Mouse (Mus musculus): ENCODE measurements at regions not wholly inside any gene's neighbourhood (a gene's known extent, or its start where the extent isn't known, plus 50 kb on each side); places are given as distances from the start of the nearest gene placed in this dataset.
A peak's percentile ranks its signal among the peaks of the same experiment; 100 is the strongest.

GRCm38 (mm10) chr3:144137483-144137882 is 67.5 kb downstream of the Lmo4 start:
- no peak for DNase-seq (ENCODE audit: extremely low spot score in 1 of 2, low spot score in 1 of 2)

- no peak for DNase-seq (ENCODE audit: extremely low spot score in 1 of 2, low spot score in 1 of 2)
Observed at GRCm38 (mm10) chr3:144136432-144136831, 68.6 kb downstream of the Lmo4 start.

DNA sequence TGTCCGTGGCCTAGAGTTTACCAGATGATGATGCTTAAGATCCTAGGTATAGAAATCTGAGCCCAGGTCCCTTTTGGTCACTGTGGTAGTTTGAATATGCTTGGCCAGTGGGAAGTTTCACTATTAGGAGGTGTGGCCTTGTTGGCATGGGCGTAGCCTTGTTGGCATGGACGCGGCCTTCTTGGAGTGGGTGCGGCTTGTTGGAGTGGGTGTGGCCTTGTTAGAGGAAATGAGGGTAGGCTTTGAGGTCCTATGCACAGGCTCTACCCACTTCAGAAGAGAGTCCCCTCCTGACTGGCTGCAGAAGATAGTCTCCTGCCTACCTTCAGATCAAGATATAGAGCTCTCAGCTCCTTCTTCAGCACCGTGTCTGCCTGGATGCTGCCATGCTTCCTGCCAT is 69.4 kb downstream of the Lmo4 start:
- no peak for DNase-seq (ENCODE audit: extremely low spot score in 1 of 2, low spot score in 1 of 2)

DNA sequence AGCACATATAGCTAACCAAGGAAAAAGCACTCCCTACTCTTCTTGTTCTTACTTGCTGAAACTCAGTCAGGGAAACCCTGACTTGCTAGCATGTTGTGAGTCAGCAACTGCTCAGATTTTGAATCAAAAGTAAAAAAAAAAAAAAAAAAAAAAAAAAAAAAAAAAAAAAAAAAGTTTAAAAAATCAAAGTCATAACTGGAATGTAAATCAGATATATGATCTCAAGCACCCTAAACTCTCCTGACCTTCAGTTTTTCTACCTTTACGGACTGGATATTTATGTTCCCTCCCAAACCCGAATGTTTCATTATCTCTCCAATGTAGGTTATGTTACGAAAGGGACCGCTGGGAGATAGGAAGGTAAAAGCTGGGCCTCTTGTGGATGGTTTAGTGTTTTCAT is 77.0 kb downstream of the Lmo4 start:
- DNase-seq (ENCODE audit: extremely low spot score in 1 of 2, low spot score in 1 of 2) = no peak

DNA sequence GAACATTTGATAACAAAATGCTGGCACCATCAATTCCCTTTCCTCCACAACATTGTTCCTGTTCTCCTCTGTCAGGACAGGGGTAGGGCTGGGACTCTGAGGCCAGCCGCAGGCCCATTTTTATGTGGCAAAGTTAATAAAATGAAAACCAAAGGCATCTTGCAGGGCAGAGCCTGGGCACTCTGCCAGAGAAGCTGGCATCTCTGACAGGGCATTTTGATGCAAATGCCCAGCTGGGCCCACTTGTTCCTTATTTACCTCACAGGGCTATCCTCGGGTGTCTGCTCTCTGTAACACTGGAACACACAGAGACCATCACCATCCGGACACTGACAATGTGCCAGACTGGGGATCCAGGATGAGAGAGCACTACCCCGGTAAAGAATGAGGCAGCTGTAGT is 80.7 kb downstream of the Lmo4 start:
- no peak for DNase-seq (ENCODE audit: extremely low spot score in 1 of 2, low spot score in 1 of 2)

DNA sequence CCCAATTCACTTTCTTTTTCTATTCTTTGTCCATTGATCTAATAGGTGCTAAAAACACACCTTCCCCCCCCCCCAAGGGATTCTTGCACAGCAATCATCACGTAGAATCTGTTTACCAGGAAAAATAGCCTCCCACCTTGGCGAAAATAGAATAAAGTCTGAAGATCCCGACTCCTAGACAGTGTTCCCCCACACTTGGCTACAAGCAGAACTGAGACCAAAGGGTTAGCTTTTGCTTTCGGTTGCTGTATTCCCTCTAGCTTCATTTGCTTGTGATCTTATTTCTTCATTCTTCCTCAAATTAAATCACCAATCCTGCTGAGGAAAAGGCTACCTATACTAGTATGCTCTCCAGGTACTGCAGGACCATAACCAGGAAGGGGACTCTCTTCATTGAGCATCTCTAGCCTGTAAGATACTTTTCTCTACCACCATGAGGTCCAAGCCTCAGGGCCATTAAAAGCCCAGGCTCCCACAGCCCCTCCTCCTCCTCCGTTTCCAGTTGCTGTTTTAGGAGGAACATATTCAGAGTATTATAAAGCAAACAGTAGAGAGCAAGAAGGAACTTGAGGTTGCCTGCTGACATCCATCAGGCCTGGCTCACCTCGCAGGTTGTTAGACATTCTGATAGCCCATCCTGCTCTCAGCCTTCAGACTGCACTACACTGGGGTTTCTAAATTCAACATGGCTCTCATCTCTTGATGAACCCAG is 81.5 kb downstream of the Lmo4 start:
- no peak for DNase-seq (ENCODE audit: extremely low spot score in 1 of 2, low spot score in 1 of 2)

DNA sequence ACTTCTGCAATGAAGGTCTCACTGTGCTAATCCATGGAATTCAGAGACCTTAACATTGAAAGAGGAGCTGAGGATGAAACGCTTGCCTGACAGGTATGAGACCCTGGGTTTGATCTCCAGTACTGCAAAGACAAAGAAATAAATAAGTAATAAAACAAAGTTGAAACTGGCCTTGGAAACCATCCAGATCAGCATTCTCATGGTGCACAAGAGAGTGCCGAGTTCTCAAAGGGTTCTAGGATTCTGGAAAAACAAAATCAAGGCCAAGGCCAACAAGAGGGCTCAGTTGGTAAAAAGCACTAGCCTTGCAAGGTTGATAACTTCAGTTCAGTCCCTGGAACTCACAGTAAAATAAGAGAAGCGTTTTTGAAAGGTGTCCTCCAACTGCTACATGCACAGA is 85.9 kb downstream of the Lmo4 start:
- no peak for DNase-seq (ENCODE audit: extremely low spot score in 1 of 2, low spot score in 1 of 2)

GRCm38 (mm10) chr3:144113672-144114645 is 91.1 kb downstream of the Lmo4 start:
- no peak for DNase-seq (ENCODE audit: extremely low spot score in 1 of 2, low spot score in 1 of 2)

- no peak for DNase-seq (ENCODE audit: extremely low spot score in 1 of 2, low spot score in 1 of 2)
Observed at GRCm38 (mm10) chr3:144110331-144111080, 94.5 kb downstream of the Lmo4 start.

DNA sequence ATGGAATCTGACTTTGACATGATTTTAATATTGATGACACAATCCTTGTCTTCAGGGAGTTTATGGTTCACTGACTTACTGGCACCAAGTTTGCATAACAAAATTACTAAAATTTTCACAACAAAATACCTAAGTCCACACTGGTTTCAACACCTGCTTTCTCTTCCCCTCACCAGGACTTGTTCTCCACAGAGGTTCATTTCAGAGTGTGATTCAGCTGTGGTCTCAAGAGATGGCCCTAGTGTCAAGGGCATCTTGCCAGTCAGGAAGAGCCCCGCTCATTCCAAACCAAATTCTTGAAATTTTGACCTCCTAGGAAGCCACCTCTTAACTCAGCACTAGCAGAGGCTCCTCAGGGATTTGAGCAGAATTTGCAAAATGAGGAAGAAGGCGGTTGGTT is 95.3 kb downstream of the Lmo4 start:
- DNase-seq (ENCODE audit: extremely low spot score in 1 of 2, low spot score in 1 of 2) = no peak

GRCm38 (mm10) chr3:144108310-144108709 is 96.7 kb downstream of the Lmo4 start:
- DNase-seq (ENCODE audit: extremely low spot score in 1 of 2, low spot score in 1 of 2) = no peak

- DNase-seq (ENCODE audit: extremely low spot score in 1 of 2, low spot score in 1 of 2) = peak; percentile 3 to 49
Observed at GRCm38 (mm10) chr3:144107664-144108063, 97.4 kb downstream of the Lmo4 start.

DNA sequence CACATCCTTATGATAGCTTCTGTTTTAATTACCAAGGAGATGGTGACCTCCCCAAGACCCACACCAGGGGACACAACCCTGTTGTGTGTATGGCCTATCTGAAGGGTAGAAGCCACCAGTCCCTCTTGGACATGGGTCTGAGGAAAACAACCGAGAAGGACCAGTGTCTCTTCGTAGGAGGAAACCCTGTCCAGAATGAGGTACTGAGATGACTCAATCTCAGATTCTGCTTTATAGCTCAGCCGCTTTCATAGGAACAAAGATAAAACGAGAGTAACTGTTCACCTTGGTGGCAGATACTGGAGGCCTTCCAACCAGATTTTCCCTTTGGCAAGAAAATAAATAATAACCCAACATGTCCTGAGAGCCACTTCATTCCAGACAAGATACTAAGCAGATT is 100.7 kb downstream of the Lmo4 start:
- no peak for DNase-seq (ENCODE audit: extremely low spot score in 1 of 2, low spot score in 1 of 2)

- DNase-seq (ENCODE audit: extremely low spot score in 1 of 2, low spot score in 1 of 2) = no peak
Observed at GRCm38 (mm10) chr3:144099444-144099843, 105.6 kb downstream of the Lmo4 start.

GRCm38 (mm10) chr3:144098762-144099161 is 106.3 kb downstream of the Lmo4 start:
- DNase-seq (ENCODE audit: extremely low spot score in 1 of 2, low spot score in 1 of 2) = no peak

DNA sequence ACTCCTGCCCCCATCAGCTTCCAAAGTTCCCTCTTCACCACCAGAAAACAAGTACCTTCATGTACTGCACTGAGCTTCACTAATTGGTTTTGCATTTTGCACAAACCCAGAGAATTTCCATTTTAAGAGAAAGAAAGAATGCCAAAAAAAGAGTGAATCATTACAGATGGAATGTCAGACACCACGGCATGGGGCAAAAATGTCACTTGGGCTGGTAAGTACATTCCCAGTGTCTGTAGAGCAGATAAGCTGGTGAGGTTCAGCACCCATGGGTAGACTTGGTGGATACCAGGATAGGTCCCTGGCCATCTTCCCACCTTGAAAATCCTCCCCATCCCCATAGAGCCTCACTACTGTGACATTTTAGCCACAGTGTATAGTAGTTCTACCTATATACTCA is 113.8 kb downstream of the Lmo4 start:
- DNase-seq (ENCODE audit: extremely low spot score in 1 of 2, low spot score in 1 of 2) = no peak

GRCm38 (mm10) chr3:144089790-144090256 is 115.2 kb downstream of the Lmo4 start:
- no peak for DNase-seq (ENCODE audit: extremely low spot score in 1 of 2, low spot score in 1 of 2)

GRCm38 (mm10) chr3:144088261-144088884 is 116.6 kb downstream of the Lmo4 start:
- no peak for DNase-seq (ENCODE audit: extremely low spot score in 1 of 2, low spot score in 1 of 2)

DNA sequence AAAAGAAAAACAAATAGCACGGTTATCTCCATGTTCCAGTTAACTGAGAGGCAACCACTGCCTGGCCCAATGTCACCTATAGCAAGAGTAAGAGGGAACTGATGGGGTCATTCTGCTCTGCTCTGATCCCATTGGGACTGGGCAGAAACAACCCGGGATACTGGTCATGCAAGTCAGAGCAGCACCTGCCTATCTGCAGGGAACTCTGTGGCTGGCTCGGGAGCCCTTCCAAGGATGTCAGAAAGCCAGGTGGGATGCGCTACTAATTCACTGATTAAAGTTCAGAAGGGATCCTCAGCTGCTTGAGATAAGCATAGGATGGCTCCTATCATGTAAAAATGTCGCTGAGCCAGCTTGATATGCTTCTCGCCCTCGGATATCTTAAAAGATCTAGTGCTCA is 117.2 kb downstream of the Lmo4 start:
- no peak for DNase-seq (ENCODE audit: extremely low spot score in 1 of 2, low spot score in 1 of 2)

DNA sequence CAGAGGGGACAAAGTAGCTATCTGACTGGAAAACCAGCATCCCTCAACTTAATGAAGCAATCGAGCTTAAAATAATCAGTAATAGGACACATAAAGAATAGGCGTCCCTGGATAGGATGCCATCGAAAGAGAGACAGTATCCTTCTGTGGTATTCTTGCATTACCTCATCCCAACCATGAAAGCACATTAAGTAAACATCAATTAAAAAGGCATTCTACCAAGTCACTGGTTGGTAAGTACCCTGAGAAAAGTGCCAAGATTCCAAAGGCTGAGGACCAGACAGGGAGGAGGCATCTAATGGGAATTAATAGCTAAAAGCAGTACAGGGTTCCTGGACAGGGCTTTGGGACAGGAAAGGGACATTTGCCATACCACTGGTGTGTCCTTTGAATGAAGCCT is 118.8 kb downstream of the Lmo4 start:
- DNase-seq (ENCODE audit: extremely low spot score in 1 of 2, low spot score in 1 of 2) = no peak

- no peak for DNase-seq (ENCODE audit: extremely low spot score in 1 of 2, low spot score in 1 of 2)
Observed at GRCm38 (mm10) chr3:144079960-144080359, 125.1 kb downstream of the Lmo4 start.
